Mouse (Mus musculus): ENCODE results near the gene Fam234a.
"Not testable (repeated sequence)": the region's sequence is repeated elsewhere in the genome, so short reads cannot be mapped to it uniquely, and the experiment has no call there.

Gene Fam234a

GRCm38 (mm10) chr17:26232863-26233262 is 11.2 kb downstream of the Fam234a start:
- DNase-seq: no peak

GRCm38 (mm10) chr17:26231156-26231555 is 12.9 kb downstream of the Fam234a start:
- DNase-seq: no peak

- DNase-seq: no peak
These were observed 14.3 kb downstream of the Fam234a start for GRCm38 (mm10) chr17:26229776-26230175.

DNA sequence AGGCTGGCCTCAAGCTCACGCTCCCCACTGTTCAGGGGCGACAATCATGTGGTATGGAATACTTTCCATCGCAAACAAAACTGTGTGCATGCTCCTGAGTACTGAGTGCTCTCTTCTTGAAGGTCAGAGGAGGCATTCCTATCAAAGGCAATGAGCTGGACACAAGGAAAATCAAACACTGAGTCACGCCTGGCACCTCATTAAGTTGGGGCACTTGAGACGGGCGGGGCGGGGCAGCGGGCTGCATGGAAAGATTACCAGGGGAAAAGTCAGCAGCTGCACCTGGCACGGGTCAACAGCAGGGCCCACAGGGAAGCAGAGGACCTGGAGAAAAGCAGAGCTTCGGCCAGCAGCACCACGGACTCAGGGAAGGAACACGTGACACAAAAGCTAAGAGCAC is 18.9 kb downstream of the Fam234a start:
- peak; percentile 53 for DNase-seq

GRCm38 (mm10) chr17:26221508-26221907 is 22.5 kb downstream of the Fam234a start:
- DNase-seq: no peak

- no peak for DNase-seq
These were observed 31.4 kb downstream of the Fam234a start for GRCm38 (mm10) chr17:26212681-26213080.

GRCm38 (mm10) chr17:26212241-26212640 is 31.8 kb downstream of the Fam234a start:
- DNase-seq: no peak

DNA sequence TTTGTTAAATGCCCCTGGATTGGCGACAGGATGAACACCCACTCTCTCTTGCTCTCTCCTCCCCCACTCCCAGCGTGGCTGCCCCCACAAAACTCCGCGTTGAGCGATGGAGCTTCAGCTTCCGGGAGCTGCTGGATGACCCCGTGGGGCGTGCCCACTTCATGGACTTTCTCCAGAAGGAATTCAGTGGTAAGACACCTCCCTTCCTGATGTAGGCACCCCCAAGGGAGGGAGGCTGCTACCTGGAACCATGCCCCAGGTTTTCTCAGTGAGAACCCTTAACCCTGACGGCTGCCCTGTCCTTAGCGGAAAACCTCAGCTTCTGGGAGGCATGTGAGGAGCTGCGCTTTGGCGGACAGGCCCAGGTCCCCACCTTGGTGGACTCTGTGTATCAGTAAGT is 36.4 kb downstream of the Fam234a start, which contains the start of gene Arhgdig:
Arhgdig (minus strand) TSS at position 101 of the 400 bp plus-strand sequence.
- no peak for DNase-seq

- DNase-seq: no peak
These were observed 37.6 kb downstream of the Fam234a start for GRCm38 (mm10) chr17:26206392-26206791.

GRCm38 (mm10) chr17:26204766-26205165 is 39.3 kb downstream of the Fam234a start:
- no peak for DNase-seq

- peak; percentile 35 for DNase-seq
These were observed 40.7 kb downstream of the Fam234a start for GRCm38 (mm10) chr17:26203321-26203811.

DNA sequence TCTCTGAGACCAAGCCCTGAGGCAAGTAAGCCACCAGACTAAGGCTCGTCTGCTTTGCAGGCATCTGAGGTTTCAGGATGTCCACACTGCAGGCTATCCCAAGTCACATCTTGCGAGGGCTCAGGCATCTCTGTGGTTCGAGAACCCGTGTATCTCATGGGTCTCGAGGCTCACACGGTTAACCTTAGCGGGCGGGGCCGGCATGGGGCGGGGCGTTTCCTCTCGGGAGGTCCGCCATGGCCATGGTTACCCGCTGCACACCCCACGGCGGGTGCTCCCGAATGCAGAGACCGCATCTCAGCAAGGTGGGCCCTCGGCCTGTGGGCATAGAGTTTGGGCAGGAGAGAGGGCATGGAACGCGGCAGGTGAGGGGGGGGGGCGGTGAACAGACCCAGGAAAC is 41.3 kb downstream of the Fam234a start, which contains the start of gene Rgs11:
Rgs11 (plus strand) TSS at position 215 of the 400 bp plus-strand sequence.
- DNase-seq: peak; percentile 48

DNA sequence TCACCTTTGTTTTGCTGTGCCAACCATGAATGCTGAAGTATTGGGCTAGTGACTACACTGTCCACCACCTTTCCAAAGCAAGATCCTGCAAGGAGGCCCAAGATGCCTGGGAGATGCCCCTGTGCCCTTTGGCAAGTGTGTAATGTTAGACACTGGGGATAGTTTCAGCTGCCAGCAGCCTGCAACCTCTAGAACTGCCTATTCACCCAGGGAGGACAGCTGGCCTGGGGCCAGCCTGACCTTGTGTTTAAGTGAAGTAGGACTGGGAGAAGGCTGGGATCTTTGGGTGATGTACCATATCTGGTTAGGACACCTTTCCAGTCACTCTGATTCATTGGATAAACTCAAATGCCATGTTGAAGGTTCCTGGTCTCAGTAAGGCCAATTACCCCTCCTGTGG is 42.0 kb downstream of the Fam234a start:
- no peak for DNase-seq

GRCm38 (mm10) chr17:26200831-26201705 is 43.0 kb downstream of the Fam234a start:
- DNase-seq: no peak

- no peak for DNase-seq
These were observed 45.1 kb downstream of the Fam234a start, which contains the start of gene Pdia2 for GRCm38 (mm10) chr17:26198892-26199291. TSS of gene Pdia2 (minus strand) at chr17:26199087.

GRCm38 (mm10) chr17:26192481-26193190 is 51.4 kb downstream of the Fam234a start:
- no peak for DNase-seq

- DNase-seq: not testable (repeated sequence)
These were observed 52.6 kb downstream of the Fam234a start for GRCm38 (mm10) chr17:26191486-26191885.

DNA sequence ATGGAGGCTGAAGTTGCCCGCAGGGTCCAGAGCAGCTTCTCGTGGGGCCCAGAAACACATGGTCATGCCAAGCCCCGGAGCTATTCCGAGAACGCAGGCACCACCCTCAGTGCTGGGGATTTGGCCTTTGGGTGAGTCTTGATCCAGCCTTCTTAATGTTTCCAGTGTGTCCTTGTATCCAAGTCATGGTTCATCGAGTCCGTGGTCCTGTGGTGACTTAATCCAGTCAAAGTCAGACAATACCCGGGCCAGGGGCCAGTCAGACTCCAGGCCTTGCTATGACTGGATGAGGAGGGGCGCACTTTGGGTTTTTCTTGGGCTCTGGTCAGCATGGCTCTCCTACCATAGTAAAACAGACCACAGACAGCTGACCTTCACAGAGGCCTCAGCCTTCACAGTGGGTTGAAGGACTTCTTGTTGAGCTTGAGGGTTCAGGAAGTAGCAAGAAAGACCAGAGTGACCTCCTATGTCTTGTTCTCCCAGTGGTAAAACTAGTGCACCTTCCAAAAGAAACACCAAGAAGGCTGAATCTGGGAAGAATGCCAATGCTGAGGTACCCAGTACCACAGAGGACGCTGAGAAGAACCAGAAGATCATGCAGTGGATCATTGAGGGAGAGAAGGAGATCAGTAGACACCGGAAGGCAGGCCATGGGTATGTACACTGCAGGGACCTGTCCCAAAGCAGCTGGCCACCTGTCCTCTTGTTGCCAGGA is 55.8 kb downstream of the Fam234a start:
- DNase-seq: no peak

DNA sequence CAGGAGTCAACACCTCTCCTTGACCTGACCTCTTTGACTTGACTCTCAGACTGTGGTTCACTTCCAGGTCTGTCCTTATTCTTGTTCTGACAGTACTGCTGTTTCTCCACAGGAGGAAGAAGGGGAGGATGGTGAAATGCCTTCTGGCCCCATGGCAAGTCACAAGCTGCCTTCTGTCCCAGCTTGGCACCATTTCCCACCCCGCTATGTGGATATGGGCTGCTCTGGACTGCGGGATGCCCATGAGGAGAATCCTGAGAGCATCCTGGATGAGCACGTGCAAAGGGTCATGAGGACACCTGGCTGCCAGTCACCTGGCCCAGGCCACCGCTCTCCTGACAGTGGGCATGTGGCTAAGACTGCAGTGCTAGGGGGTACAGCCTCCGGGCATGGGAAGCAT is 56.5 kb downstream of the Fam234a start:
- DNase-seq: no peak

- no peak for DNase-seq
These were observed 62.9 kb downstream of the Fam234a start for GRCm38 (mm10) chr17:26181179-26181578.

- no peak for DNase-seq
These were observed 65.4 kb downstream of the Fam234a start for GRCm38 (mm10) chr17:26178611-26179010.

DNA sequence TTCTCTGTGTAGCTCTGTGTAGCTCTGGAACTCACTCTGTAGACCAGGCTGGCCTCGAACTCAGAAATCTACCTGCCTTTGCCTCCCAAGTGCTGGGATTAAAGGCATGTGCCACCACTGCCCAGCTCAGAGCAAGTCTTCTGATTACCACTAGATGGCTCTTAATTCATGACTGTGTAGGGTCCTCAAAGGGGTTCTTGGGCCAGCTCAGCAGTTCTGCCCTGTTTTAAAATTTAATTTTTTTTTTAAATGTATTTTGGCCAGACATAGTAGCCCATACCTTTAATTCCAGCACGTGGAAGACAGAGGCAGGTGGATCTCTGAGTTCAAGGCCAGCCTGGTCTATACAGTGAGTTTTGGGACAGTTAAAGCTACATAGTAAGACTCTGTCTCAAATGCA is 68.8 kb downstream of the Fam234a start:
- not testable (repeated sequence) for DNase-seq

DNA sequence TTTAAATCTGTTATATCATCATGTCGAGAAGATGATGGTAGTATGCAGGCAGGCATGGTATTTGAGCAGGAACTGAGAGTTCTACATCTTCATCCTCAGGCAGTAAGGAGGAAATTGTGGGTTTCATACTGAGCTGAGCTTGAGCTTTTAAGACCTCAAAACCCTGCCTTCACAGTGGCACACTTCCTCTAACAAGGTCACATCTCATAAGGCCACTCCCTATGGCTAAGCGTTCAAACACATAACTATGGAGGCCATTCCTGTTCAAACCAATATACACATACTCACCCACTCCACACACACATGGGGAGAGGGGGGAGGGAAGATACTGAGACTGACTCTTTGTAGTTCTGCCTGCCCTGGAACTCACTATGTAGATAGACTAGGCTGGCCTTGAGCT is 76.0 kb downstream of the Fam234a start:
- no peak for DNase-seq
